Mouse (Mus musculus): ENCODE results near the gene Fkbp2.

The Fkbp2 gene

DNA sequence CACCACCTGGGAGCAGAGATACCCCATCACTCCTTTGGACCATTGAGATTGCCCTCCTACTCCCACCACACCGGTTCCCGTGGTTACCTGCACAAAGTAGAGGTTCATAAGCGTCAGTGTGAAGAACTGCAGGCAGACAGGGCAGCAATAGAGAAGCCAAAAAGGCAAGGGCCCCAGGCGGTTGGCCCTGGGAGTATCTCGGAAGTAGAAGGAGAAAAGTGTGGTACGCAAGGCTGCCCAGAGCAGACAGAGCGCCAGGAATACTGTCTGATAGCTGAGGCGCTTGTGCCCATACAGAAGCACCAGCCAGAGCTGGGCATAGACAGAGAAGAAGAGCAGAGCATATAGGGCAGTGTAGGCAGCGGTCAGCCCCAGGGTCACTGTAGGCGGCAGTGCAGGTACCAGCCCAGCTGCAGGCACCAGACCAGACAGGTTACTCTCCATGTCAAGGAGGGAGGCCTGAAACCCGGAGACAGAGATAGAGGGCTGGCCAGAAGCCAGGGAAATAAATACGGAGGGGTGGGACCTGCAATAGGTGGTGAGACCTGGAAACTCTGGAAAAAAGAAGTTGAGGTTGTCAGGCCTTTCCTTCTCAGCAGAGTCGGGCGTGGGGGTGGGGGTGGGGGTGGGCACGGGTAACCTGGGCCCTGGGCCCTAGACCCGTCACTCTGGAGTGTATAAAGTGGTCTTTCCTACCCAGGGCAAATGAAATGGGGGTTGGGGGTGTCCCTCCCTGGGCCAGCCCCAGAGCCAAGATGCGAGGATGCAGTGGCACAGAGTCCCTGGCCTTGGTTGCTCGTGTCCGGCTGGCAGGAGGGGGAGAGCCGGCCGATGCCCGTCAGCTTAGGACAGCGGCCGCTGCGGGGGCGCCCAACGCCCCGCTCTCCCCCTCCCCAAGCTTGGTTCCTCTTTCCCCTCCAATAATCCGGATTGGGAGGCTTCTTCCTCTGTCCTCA, 39.6 kb downstream of the Fkbp2 start:
- DNase-seq (ENCODE audit: low spot score in 2 of 2) = no peak

DNA sequence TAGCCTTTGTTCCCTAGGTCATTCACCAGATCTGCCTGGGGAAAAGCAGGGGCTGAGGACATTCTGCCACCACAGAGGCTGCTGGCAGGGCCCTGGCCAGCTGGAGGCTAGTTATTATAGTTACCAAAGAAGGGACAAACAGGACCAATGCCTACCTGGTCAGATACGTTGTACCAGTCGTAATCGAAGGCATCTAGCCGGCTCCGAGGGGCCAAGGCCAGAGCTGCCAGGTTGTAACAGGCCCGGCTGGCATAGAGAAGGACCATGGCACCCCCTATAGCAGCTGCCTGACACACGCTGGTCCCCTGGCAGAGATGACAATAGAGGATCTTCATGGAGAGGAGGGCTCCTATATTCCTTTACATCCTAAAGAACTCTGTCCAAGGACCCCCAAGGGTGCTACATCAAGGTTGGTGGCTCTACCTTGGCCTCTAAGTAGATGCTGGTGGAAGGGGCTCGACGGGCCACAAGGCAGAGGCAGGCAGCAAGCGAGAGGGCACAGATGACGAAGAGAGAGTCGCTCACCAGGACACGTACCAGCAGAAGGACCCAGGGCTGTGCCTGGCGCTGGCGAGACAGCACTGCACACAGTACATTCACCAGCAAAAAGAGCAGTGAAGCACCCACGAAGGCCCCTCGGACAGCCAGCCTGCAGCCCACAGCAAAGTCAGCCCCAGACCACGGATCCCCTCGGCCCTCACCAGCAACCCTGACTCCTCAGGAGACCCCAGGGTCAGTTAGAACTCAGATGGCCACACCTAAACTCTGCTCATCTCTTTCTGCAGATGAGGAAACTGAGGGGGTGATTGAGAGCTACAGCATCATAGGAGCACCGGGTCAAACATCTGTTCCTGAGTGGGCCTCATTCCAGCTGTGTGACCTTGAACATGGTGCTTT, 40.9 kb downstream of the Fkbp2 start:
- DNase-seq (ENCODE audit: low spot score in 2 of 2) = no peak

- DNase-seq (ENCODE audit: low spot score in 2 of 2) = no peak
These were observed 42.5 kb downstream of the Fkbp2 start for GRCm38 (mm10) chr19:6937541-6938465.

GRCm38 (mm10) chr19:6936299-6936698, 44.0 kb downstream of the Fkbp2 start:
- peak in 1 of 2 experiments; percentile 53 for DNase-seq (ENCODE audit: low spot score in 2 of 2)

GRCm38 (mm10) chr19:6934195-6934977, 45.9 kb downstream of the Fkbp2 start, which contains the start of gene Kcnk4:
Gene Kcnk4 (minus strand): TSS chr19:6934515.
- no peak for DNase-seq (ENCODE audit: low spot score in 2 of 2)

- peak in 1 of 2 experiments; percentile 32 for DNase-seq (ENCODE audit: low spot score in 2 of 2)
These were observed 46.7 kb downstream of the Fkbp2 start for GRCm38 (mm10) chr19:6933436-6934194.

DNA sequence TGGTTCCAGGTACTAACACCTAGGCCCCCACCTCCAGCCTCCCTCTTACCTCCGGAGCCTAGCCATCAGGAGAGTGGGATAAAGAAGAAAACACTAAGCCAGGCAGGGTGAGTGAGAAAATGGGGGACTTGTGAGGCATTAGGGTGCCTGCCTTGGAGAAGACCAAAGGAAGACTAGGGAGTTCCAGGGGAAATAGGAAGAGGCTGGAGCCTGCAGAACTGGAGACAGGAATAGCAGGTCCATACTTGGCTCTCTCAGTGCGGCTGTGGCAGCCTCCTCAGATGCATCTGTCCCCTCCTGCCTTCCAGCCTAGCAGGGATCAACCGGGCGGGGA, 47.2 kb downstream of the Fkbp2 start:
- no peak for DNase-seq (ENCODE audit: low spot score in 2 of 2)

GRCm38 (mm10) chr19:6932018-6932417, 48.3 kb downstream of the Fkbp2 start:
- no peak for DNase-seq (ENCODE audit: low spot score in 2 of 2)

- DNase-seq (ENCODE audit: low spot score in 2 of 2) = no peak
These were observed 49.3 kb downstream of the Fkbp2 start for GRCm38 (mm10) chr19:6931002-6931401.

DNA sequence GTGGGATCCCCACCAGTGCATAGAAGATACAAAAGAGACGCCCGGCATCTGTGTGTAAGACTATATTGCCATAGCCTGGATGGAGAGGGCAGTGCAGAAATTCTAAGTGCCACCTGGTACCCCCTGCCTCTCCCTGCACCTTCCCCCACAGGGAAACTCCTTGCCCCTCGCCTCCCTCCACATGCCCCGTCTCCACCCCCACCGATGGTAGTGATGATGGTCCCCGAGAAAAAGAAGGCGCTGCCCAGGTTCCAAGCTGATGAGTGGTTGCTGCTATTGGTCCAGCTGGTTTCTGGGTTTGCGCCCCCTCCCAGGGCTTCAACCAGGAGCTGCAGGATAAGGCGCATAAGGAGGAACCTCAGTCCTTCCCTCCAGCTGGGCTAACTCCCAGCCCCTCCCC, 52.2 kb downstream of the Fkbp2 start:
- DNase-seq (ENCODE audit: low spot score in 2 of 2) = no peak
